Mouse (Mus musculus) testis, postnatal 14 days (tissue): ENCODE measurements around the gene Sox5.
"Not testable (repeated sequence)": the region's sequence is repeated elsewhere in the genome, so short reads cannot be mapped to it uniquely, and the experiment has no call there.

ENCODE experiments used
- DNase-seq: peaks from one replicate; pipeline ENCODE4 v3.0.0; 2021; ENCODE audit warnings: low spot score

Gene Sox5

DNA sequence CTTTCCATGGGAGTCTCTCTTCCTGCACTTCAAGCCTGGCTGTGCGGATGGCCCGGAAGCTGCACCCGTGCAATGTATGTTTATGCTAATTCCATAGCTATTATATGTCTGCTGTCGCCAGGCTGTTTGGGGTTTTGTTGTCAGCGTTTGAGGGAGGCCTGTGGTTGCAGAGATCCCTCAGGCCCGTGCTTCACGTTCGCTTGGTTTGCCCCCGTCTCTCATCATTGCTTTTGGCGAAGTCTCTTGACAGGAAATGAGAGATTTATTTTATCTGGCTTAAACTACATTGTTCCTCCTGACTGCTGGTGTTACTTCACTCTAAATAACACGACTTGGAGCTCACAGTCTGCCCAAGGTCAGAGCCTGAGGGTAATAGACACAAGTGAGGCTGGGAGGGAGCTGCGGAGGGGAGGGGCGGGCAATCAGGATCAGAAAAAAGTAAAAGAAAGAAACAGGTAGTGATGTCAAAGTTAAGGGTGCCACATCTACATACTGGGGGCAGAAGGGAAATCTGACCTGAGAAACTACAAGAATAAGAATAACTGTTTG is 503.2 kb downstream of the Sox5 start:
- DNase-seq = no peak

DNA sequence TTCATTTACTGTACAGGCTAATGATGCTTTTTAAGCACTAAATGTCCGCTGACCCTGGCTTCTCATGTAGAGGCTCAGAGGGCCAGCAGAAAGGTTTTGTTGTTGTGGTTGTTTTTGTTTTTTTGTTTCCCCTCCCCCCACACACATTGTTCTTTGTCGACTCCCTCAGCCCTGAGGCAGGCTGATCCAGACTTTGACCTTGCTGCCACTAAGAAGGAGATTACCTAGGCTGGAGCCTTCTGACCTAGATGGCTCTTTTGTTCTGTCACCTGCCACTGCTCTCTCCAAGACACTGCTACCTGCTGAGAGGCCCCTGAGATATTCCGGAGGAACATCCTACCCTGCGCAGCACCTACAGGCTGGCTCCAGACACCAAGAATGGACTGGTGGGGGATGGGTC is 508.4 kb downstream of the Sox5 start:
- not testable (repeated sequence) for DNase-seq

DNA sequence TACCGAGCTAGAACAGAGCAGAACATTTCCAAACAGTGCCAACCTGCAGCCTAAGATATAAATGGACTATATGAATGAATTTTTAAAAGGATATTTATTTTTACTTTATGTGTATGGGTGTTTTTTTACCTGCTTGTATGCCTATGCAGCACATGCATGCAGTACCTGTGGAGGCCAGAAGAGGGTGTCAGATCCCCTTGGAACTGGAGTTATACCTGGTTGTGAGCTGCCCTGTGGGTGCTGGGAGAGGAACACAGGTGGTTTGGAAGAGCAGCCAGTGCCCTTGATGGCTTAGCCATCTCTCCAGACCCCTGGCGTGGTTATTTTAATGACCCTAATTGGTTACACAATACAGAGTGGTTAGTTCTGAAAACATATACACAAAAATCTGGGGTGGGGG is 510.5 kb downstream of the Sox5 start:
- peak; percentile 27 for DNase-seq

DNA sequence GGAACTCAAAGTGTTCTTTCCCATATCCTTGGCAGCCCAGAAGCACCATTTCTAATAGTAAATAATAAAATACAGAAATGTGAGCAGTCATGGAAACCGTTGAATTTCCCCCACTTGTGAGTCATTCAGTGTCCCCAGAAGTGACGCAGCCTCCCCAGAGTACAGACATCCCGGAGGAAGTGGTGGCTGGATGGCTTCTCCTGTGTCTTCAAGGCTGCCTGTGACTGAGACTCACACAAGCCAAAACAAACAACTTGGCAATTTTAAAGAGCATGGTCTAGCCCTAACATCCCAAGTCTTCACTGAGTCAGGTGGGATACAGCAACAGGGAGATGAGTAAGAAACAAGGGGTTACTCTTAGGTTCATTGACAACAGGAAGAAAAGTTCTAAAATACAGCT is 511.5 kb downstream of the Sox5 start:
- DNase-seq = no peak

DNA sequence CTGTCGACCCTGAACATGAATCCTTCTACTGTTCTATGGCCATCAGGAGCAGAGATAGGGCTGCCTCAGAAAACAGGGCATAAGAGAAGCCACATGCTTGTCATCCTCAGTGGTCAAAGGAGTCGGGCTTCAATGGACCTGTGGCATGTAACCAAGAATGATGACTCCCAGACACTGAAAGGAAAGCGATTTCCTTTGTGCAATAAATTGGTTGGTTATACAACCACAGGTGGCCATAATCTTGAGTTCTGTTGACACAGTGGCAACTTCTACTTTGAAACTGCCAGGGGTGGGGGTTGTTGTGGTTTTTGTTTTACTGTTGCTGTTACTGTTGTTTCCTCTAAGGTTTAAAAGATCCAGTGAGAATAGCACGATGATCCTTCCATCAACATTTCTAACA is 512.1 kb downstream of the Sox5 start:
- DNase-seq = no peak

DNA sequence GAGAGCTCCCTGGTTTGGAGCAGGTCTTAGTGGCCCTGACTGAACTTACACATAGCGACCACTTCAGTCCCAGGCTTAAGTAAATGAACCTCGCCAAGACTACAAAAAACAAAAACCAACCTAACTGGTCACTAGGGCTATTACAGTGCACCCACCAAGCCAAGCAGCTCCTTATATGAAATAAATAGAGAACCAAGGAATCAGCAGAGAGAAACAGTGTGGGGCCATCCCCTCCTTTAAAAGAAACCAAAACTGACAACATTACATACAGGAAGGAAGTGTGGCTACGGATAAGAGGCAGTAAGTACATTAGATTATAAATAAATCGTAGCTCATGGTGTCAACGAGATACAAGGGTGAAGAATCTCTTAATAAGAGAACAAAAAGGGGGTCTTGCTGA is 516.0 kb downstream of the Sox5 start:
- no peak for DNase-seq

DNA sequence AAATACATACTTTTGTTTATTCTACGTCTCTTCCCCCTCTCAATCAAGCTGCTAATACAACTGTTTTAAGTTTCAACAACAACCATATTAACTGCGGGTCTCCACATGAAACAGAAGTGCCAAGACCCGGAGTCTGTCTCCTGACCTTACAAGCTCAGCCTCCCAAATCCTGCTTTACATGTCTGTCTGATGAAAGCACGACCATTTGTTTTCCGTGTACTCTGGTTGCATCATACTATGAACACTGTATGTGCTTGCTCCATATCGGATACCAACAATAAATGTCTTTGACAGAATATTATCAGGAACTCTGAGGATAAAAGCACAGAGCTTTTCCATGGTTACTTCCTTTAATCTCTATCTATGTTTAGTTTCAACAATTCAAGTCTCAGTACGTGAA is 516.8 kb downstream of the Sox5 start:
- no peak for DNase-seq

DNA sequence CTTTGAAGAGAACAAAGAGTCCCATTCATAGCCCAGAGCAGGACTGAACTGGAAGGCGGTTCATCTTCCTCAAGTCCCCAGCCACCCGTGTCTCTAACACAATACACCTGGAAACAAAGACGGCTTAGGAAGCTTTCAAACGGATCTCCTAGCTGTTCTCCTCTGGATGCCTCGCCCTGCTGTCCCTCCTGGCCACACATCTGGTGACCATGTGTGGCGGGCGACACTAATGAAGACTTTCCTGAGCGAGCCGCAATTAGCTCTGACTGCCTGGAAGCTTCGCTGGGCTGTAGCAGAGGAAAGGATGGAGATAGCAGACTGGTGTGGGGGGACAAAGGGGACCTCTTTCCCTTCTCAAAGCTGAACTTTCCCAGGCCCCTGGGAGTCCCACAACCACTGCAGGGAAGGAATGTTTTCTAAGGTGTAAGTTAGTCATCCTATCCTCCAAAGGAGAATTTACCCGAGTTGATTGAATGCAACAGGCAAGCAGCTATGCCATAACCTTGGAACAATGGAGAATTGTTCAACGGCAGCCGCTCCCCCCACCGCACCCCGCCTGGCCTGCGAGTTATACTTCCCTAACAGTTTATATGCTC is 517.4 kb downstream of the Sox5 start:
- no peak for DNase-seq

DNA sequence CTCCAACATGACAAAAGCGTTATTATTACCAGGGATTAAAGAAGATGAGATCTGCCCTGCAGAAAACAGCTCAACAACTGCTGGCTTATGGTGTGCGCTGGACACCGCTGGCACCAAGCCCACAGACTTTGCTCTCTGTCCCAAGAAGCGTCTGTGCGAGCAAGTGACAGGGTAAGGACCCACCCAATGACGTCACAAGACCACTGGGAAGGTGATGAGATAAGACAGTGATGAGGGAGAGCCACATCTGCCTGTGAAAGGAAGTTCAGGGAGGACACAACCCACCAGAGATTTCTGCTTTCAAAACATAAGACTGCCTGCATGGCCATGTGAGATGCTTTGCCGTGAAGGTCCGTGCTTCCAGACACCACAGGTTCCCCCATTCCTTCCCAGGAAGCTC is 525.3 kb downstream of the Sox5 start:
- DNase-seq = no peak

DNA sequence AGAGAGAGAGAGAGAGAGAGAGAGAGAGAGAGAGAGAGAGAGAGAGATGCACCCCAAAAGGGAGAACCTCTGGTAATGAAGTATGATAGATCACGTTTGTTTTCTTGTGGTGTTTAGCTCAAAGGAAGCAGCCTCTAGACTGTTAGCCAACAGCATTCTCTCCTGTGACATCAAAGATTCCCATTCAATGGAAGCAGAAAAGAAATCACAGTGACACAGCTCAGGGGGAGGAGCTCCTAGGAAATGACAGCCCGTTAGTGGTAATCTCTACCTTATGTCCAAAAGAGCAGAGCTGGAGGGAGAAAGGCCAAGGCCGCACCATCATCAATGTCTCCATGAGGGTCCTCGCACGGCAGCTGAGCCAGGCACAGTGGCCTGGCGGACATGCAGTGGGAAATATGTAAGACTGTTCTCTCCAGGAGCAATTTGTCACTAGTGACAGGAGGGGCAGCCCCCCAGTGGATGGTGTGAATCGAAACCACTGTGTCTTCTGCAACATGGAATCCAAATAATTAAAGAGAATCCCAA is 529.5 kb downstream of the Sox5 start:
- no peak for DNase-seq

DNA sequence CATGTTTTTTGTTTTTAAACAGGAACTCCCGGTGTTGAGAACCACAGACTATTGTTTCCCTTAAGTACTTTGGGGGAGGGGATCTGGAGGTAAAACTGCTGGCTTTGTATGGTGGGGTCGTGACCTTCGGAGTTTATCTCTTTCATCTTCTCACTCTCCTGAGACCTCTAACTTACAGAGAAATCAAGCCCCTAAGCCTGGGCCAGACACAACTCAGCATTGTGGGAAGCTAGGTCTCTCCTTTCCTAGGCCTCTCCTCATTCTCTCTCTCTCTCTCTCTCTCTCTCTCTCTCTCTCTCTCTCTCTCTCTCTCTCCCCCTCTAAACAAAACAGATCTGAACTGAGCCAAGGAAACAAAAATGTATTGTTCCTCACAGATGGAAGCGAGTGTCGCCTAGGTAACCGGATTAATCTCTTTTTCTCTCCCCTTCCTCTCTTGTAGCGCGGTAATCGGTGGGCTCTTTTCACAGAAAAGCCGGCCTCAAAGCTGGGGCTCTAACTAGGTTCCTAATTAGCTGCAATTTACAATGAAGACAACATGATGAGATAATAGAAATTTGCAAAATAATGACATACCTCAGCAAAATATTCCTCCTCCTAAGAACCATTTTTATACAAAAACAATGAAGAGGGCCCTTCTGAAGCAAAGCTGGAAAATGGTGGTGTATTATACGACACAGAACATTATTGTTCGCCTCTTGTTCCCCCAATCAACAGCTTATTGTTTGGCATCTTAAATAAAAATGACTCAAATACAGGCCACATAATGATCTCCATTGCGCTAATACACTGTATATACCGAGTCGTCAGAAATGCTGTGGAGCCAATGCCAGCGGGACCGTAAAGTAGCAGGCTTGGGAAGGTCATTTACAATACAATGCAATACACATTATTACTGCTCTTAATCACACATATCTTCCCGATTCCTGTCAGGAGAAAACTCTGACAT is 530.3 kb downstream of the Sox5 start:
- DNase-seq = no peak

DNA sequence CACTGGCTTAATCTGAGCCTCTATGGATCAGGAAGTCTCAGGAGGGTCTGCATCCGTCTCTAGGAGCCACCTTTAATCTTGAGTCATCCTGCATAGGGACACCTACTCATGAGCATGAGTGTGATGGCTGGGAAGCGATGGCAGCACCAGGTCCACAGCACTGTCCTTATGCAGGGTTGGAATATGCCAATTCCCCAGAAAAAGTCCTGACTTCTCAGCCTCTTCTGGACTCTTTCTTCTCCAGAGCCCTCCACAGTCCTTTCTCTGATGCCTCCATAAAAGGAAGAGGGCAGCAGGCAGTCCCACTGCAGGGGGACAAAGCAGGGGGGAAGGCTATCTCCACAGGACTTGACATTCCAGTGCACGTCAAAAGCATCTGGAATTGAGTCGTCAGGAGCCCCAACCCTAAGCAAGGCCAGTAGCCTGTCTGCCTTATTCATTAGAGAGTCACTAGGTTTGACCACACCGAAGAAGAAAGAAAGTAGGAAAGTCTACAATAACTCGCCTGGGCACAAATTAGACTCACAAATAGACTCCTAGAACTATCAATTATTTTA is 531.1 kb downstream of the Sox5 start:
- no peak for DNase-seq

DNA sequence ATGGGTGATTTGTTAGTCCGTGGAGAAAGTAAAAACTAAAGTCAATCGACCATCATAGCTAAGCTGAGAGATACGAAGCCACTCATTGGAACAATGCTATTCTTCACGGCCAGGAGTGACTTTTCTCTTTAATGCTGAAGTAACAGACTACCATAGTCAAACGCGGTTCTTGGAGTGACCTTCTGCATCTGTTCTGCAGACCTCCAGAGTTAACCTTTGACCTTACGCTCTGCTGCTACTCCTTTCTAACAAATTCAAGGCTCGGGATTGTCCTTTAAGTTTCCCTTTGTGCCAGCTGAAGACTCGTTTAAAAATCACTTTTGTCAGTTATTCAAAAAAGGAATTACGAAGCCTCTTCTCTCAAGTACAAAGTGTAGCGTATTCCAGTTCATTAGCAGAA is 545.2 kb downstream of the Sox5 start:
- DNase-seq = no peak

DNA sequence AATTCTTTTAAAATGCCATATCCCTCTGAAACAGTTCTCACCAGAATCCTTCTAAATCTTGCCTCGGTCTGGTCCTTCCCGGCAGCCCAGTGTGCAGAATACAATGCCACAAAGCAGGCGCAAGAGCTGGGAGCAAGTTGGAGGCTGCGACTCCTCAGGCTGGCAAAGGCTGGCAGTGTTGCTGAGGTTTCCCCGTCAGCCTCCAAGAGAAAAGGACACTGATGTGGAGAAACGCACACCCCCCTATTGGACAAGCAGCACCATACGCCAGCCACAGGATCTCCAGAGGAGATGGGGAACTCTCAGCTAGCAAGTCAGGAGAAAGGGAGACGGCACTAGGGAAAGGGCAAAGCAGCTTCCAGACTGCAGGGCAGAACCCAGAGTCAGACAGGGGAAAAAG is 577.8 kb downstream of the Sox5 start:
- DNase-seq = no peak

DNA sequence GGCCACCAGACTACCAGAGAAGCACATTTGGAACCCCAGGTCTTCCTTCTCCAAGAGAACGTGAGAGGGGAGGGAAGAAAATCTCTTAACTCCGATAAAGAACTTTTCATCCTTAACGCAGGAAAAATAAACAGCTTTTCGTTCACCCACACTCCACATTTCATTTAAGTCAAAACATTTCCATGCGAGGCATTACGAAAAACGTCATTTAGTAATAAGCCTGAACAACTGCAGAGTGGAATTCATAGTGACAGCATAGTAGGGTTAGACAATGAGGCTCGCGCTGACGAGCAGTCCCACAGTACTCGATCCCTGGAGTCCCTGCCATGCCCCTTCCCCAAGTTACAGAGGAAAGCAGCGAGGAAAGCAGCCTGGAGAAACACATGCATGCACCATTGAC is 578.8 kb downstream of the Sox5 start:
- no peak for DNase-seq

DNA sequence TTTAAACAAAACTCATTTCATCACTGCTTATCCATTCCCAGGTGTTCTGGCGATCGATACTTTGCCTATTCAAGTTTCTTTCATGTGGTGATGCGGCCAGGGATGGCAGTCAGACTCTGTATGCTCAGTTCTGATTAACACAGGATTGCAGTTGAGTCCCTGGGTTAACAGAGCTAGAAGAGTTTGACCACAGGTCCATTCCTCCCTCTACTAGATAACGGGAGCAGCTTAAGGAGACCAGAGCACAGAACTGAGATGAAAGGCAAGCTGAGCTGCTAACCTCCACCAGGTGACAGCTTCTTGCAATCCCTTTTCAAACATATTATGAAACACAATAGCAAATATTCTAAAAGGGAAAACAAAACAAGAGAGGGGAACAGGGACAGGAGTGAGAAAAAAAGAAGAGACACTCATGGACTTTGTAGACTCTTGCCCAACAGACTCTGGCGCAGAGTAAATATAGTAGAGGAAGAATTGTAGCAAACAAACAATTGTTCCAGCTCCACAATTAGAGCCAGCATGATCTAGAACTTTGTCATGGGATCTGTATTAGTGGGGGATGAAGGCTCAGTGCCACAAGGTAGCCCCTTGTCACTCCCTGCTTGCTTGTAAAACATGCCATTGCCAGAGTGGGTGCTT is 580.3 kb downstream of the Sox5 start:
- no peak for DNase-seq

DNA sequence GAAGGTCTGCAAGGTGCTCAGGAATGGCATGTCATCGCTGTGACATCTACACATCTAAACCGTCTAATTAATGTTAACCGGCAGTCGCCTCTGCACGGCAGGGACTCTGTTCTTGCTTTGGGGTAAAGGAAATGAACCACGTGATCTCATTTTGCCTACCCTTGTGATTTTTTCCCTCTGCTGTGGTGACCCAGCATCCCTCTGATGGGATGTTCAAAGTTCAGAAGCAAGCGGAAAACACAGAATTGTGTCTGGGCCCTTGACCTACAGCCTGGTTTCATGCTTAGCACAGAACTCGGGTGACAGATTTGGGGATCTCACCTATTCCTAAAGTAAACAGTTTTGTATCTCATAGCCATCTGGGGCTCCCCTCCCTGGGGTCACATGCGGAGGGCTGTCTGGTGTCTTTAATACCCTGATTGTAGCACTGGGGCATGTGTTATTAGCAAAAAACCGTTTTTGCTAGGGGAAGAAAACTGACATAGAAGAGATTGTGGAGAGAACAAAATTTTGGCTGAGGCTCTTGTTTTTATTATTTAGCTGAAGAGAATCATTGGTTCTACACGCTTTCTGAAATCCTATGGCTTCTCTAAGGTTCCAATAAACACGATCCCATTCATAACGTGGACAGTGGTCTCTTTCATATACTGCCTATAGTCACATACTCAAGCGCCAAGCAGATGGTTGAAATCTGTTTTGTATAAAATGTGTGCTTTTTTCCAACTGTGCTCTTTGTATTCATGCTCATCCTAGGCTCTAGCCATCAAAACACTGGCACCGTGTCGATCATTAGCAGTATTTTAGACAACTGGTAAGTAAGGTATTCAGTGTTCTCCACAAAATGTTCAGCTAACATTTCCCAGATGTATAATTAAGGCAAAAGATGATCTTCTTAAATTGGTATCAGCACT is 584.3 kb downstream of the Sox5 start:
- no peak for DNase-seq

DNA sequence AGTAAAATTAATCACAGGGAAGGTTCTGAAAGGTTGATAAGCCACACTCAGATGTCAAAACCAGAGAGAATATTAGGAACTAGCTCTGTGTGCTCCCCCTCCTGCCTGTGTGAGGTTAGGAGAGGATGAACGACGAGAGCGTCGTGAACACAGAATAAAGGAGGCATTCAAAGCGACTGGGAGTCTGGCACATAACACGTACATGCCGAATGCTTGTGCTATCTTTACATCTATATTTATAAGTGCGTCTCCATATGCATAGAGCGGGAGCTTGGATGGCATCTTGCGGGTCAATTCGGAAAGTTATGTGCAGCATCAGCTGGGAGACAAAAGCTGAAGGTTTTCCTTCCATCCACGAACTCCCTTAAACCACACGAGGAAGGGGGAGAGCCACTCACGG is 585.8 kb downstream of the Sox5 start:
- no peak for DNase-seq

DNA sequence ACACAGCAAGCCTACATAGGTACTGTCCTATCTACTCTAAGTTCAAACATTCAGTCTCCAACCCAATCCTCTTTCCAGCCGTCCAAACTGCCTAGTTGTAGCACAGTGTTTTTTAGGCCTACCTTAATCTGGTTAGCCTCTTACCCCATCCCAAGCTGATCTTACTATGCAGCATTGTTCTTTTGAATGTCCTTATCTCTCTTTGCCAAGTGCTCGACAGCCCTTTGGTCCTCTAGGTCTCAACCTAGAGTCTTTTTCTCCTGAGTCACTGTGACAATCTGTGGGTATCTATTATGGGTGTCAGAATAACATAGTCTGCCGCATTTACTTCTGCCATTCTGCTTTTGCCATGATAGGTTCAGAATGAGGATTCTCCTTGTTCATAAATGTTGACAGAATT is 598.7 kb downstream of the Sox5 start:
- no peak for DNase-seq

DNA sequence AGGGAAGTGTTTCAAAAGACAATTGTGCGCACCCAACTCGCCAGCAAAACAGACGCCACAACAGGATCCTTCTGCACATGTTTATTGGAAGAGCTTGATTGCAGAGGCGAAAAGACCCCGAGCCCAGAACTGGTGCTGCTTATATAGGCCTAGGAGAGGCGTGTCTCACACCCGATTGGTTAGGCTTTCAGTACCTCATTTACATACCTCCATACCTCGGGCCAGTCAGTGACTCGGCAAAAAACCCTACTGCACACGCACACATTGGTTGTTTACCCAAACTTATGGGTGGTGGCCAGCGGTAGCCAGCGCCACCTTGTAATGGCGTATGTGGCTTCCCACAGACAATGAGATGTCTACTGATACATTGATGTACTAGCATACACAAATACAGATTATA is 599.3 kb downstream of the Sox5 start:
- DNase-seq = not testable (repeated sequence)
